Mouse (Mus musculus): Measurements from ENCODE around the gene Slc25a54.

- TF ChIP-seq POLR2A (IDR thresholded peaks at IDR 0.05; ENCODE audit: low read depth, low read length) (no peak), CTCF (conservative IDR thresholded peaks at IDR 0.05; ENCODE audit: insufficient read depth, insufficient read length, low read depth, low read length) (no peak)
Observed at GRCm38 (mm10) chr3:109164644-109165043, 84.4 kb downstream of the Slc25a54 start.

Data from kidney, adult 2 months (tissue).